Mouse (Mus musculus) testis, adult 2 months (tissue): ENCODE data around the gene Patj.

ENCODE experiments used
- CTCF ChIP-seq: fragments of 200-500 bp; IDR thresholded peaks from 2 replicates; pipeline ENCODE4 v1.5.1; 2012; ENCODE audit warnings: low read depth, mild to moderate bottlenecking, inconsistent platforms, low read length, moderate library complexity; ENCODE audit not compliant: control insufficient read depth, insufficient read depth, insufficient replicate concordance
- POLR2A ChIP-seq: fragments of 200-500 bp; IDR thresholded peaks from 2 replicates; pipeline ENCODE4 v1.6.1; 2012; ENCODE audit warnings: low read depth, mild to moderate bottlenecking, inconsistent platforms, low read length, moderate library complexity; ENCODE audit not compliant: control insufficient read depth

DNA sequence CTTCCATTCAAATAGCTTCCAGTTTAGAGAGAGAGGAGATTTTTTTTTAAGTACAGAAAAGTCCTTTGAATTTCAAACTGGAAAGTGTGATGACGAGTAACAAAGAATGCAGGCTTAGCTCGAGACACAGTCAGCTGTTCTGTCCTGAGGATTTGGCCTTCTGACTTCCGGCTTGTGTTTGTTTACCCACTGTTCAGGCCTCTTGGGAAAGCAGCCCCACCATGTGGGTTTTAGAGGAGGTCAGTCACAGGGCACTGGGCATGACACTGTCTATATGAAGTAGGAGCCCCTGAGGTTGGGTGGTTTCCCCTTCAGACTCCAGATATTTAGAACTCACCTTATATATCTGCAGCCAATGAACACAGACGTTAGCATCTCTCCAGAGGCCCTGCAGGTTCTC is 174.3 kb downstream of the Patj start:
- TF ChIP-seq POLR2A (no peak), CTCF (no peak)
